ENCODE assay signal across 1 mouse cellular context in the genomic region with DNA sequence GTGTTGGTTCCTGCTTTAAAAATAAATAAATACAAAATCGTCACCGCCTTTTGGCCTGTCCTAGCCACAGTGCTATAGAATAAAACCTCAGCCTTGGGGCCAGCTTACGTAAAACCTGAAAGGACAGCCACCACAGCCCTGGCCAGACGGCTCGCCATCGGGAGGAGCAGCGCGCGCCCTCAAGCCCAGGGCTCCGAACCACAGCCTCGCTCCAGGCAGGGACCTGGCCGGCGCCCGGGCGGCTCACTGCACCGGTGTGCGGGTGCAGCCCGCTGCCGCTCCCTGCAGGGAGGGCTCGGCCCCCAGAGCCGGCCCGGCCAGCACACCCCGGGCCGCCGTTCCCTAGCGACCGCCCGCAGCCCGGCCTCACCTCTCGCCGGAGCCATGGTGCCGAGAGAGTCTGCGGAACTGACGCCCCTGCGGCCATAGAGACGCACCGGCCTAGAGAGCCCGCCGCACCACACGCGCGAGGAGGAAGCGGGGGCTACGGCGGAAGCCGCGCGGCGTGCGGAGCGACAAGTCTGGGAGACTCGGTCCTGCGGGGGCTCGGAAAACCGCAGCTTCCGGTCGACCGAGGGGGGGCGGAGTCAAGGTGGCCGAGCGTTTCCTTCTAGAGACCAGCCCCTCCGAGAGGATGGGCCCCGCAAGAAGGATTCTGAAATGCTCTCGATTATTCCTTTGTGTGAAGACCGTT.
TF ChIP-seq lines count a peak whose summit lies in the region.

A gene (minus strand): TSS at position 565 of the 694 bp plus-strand sequence.

TF ChIP-seq in CH12.LX, 34 proteins besides CTCF, POLR2A, EP300 and RAD21 (continued from another document):
- no peak for TF ChIP-seq MAFK (IDR thresholded peaks at IDR 0.05; ENCODE audit: insufficient replicate concordance, low read length)
- no peak for TF ChIP-seq USF1 (IDR thresholded peaks at IDR 0.05; ENCODE audit: low read depth, low read length)
- TF ChIP-seq KAT2A (IDR thresholded peaks at IDR 0.05; ENCODE audit: insufficient replicate concordance, low read length) = 0 out of 2 replicates have a peak, but pooled peaks have one; percentile 22
- peak; percentile 80 for TF ChIP-seq SIN3A (IDR thresholded peaks at IDR 0.05; ENCODE audit: low read length)
- peak; percentile 74 for TF ChIP-seq NELFE (IDR thresholded peaks at IDR 0.05; ENCODE audit: low read depth, low read length)
- TF ChIP-seq ETS1 (conservative IDR thresholded peaks at IDR 0.05; ENCODE audit: low read depth, low read length) = peak; percentile 38; the same call in 1 of the 2 replicates
- no peak for TF ChIP-seq PAX5 (IDR thresholded peaks at IDR 0.05; ENCODE audit: low read length)
- TF ChIP-seq RCOR1 (conservative IDR thresholded peaks at IDR 0.05; ENCODE audit: low read depth, low read length) = no peak
- 0 out of 2 replicates have a peak, but pooled peaks have one; percentile 42 for TF ChIP-seq POLR2AphosphoS2 (IDR thresholded peaks at IDR 0.05; ENCODE audit: low read depth, low read length)
- TF ChIP-seq NRF1 (IDR thresholded peaks at IDR 0.05; ENCODE audit: low read depth, low read length) = no peak
- peak; percentile 70 for TF ChIP-seq BHLHE40 (IDR thresholded peaks at IDR 0.05; ENCODE audit: low read depth, low read length)
- 0 out of 2 replicates have a peak, but pooled peaks have one; percentile 62 for TF ChIP-seq TBP (conservative IDR thresholded peaks at IDR 0.05; ENCODE audit: low read depth, low read length)
- no peak for TF ChIP-seq JUND (conservative IDR thresholded peaks at IDR 0.05; ENCODE audit: low read depth, low read length)
- peak; percentile 85 for TF ChIP-seq TCF12 (IDR thresholded peaks at IDR 0.05; ENCODE audit: low read depth, low read length)
- no peak for TF ChIP-seq E2F4 (IDR thresholded peaks at IDR 0.05; ENCODE audit: insufficient replicate concordance, low read depth, low read length)
- peak; percentile 97 for TF ChIP-seq MAZ (IDR thresholded peaks at IDR 0.05; ENCODE audit: low read depth, low read length)
- no peak for TF ChIP-seq SMC3 (IDR thresholded peaks at IDR 0.05; ENCODE audit: low read depth, low read length)
- peak; percentile 97 for TF ChIP-seq UBTF (IDR thresholded peaks at IDR 0.05; ENCODE audit: low read depth, low read length)
- TF ChIP-seq MXI1 (IDR thresholded peaks at IDR 0.05; ENCODE audit: low read depth, low read length) = peak; percentile 75; the same call in 1 of the 2 replicates
- peak; percentile 79 for TF ChIP-seq ZMIZ1 (IDR thresholded peaks at IDR 0.05; ENCODE audit: low read depth, low read length)
- TF ChIP-seq IRF4 (IDR thresholded peaks at IDR 0.05; ENCODE audit: low read depth, low read length) = peak; percentile 71
- no peak for TF ChIP-seq ZC3H11A (IDR thresholded peaks at IDR 0.05; ENCODE audit: low read depth, low read length)
- peak; percentile 54; the same call in 1 of the 2 replicates for TF ChIP-seq MAX (IDR thresholded peaks at IDR 0.05; ENCODE audit: low read length)
- peak; percentile 91 for TF ChIP-seq ELF1 (IDR thresholded peaks at IDR 0.05; ENCODE audit: low read depth, low read length)
- TF ChIP-seq CHD1 (IDR thresholded peaks at IDR 0.05; ENCODE audit: low read depth, low read length) = no peak
TF ChIP-seq in CH12.LX: peak in this region for 17.
